Mouse (Mus musculus): ENCODE results near the gene Acsl1. TPM values are rescaled to one million over a fixed set of nuclear protein-coding genes. Genes with fewer than 3 reads are reported as not detected.

The Acsl1 gene
- total and polyA plus RNA-seq, 3 experiments = 26.2 to 33.9 TPM; not detected in 1

- no peak for DNase-seq (ENCODE audit: low read depth, low spot score)
- Histone ChIP-seq H3K36me3 (ENCODE audit: control insufficient read depth in 1 of 2, insufficient read depth in 2 of 2, low read length in 2 of 2) (peaks cover 0 to 16% of the 10 kb centered on the region in 2 experiments; a peak in 2 of 4 replicates), H3K4me1 (ENCODE audit: control insufficient read depth in 1 of 2, insufficient read depth in 2 of 2, low read length in 2 of 2) (peaks cover 9 to 16% of the 10 kb centered on the region in 2 experiments), H3K4me3 (ENCODE audit: control insufficient read depth in 1 of 2, insufficient read depth in 1 of 2, low read depth in 2 of 2, low read length in 2 of 2) (no peak overlapping the region), H3K79me2 (ENCODE audit: control insufficient read depth, insufficient read depth, low read length, poor library complexity) (no peaks in the 10 kb centered on the region), H3K27ac (ENCODE audit: control insufficient read depth, low read depth, low read length) (no peak overlapping the region), H3K9me3 (replicated peaks; ENCODE audit: insufficient read depth, low read length) (no peaks in the 10 kb centered on the region), H3K27me3 (ENCODE audit: control insufficient read depth in 1 of 2, insufficient read depth in 2 of 2, low read length in 2 of 2) (no peaks in the 10 kb centered on the region), H3K9ac (ENCODE audit: control insufficient read depth, low read depth, low read length, poor library complexity, severe bottlenecking) (no peak overlapping the region)
- no peak for TF ChIP-seq TAL1 (IDR thresholded peaks at IDR 0.05; ENCODE audit: low read length)
- no peak for TF ChIP-seq E2F4 (IDR thresholded peaks at IDR 0.05; ENCODE audit: borderline replicate concordance, low read depth, low read length)
- TF ChIP-seq BHLHE40 (IDR thresholded peaks at IDR 0.05; ENCODE audit: borderline replicate concordance, low read depth, low read length) = no peak
- TF ChIP-seq HCFC1 (IDR thresholded peaks at IDR 0.05; ENCODE audit: low read depth, low read length) = no peak
Measured at GRCm38 (mm10) chr8:46449063-46449462, 21.8 kb upstream of the Acsl1 start.

- Histone ChIP-seq H3K9me3 (replicated peaks; ENCODE audit: insufficient read depth, low read length) (no peaks in the 10 kb centered on the region), H3K36me3 (ENCODE audit: control insufficient read depth in 1 of 2, insufficient read depth in 2 of 2, low read length in 2 of 2) (peaks cover 0 to 16% of the 10 kb centered on the region in 2 experiments; a peak in 2 of 4 replicates), H3K4me1 (ENCODE audit: control insufficient read depth in 1 of 2, insufficient read depth in 2 of 2, low read length in 2 of 2) (peaks cover 9 to 16% of the 10 kb centered on the region in 2 experiments), H3K4me3 (ENCODE audit: control insufficient read depth in 1 of 2, insufficient read depth in 1 of 2, low read depth in 2 of 2, low read length in 2 of 2) (no peak overlapping the region), H3K79me2 (ENCODE audit: control insufficient read depth, insufficient read depth, low read length, poor library complexity) (no peaks in the 10 kb centered on the region), H3K27ac (ENCODE audit: control insufficient read depth, low read depth, low read length) (no peak overlapping the region), H3K27me3 (ENCODE audit: control insufficient read depth in 1 of 2, insufficient read depth in 2 of 2, low read length in 2 of 2) (no peaks in the 10 kb centered on the region), H3K9ac (ENCODE audit: control insufficient read depth, low read depth, low read length, poor library complexity, severe bottlenecking) (no peak overlapping the region)
- no peak for DNase-seq (ENCODE audit: low read depth, low spot score)
- TF ChIP-seq POLR2AphosphoS5 (IDR thresholded peaks at IDR 0.05; ENCODE audit: borderline replicate concordance, low read depth, low read length) (no peak), RCOR1 (IDR thresholded peaks at IDR 0.05; ENCODE audit: low read depth, low read length) (no peak), ZKSCAN1 (IDR thresholded peaks at IDR 0.05; ENCODE audit: low read depth, low read length) (no peak), TAL1 (IDR thresholded peaks at IDR 0.05; ENCODE audit: low read length) (no peak), SMC3 (IDR thresholded peaks at IDR 0.05; ENCODE audit: low read depth, low read length) (no peak), MYC (IDR thresholded peaks at IDR 0.05; ENCODE audit: low read depth, low read length) (no peak), MAZ (IDR thresholded peaks at IDR 0.05; ENCODE audit: low read depth, low read length) (no peak), MEF2A (IDR thresholded peaks at IDR 0.05; ENCODE audit: extremely low read depth, insufficient replicate concordance, low read depth, low read length, poor library complexity, severe bottlenecking) (no peak), GABPA (IDR thresholded peaks at IDR 0.05; ENCODE audit: low read depth, low read length) (no peak), TCF12 (IDR thresholded peaks at IDR 0.05; ENCODE audit: low read depth, low read length) (no peak), MAFK (IDR thresholded peaks at IDR 0.05; ENCODE audit: borderline replicate concordance, low read depth, low read length) (no peak)
Measured at GRCm38 (mm10) chr8:46449723-46450251, 21.1 kb upstream of the Acsl1 start.
